Mouse (Mus musculus): ENCODE measurements around the gene Grm5. TPM values are rescaled to one million over a fixed set of nuclear protein-coding genes. Genes with fewer than 3 reads are reported as not detected.

Grm5 gene
- total and polyA plus RNA-seq, 2 experiments from 2014 or later = not detected

GRCm38 (mm10) chr7:87846082-87846481 lies 262.1 kb downstream of the Grm5 start:
- H3K27ac ChIP-seq (ENCODE audit: low read depth) = no peak overlapping the region

GRCm38 (mm10) chr7:87925956-87926355 lies 342.0 kb downstream of the Grm5 start:
- Histone ChIP-seq H3K9ac (replicated peaks; ENCODE audit: low read depth, low read length) (no peak overlapping the region), H3K4me2 (ENCODE audit: low read depth, low read length) (no peak overlapping the region), H3K27me3 (ENCODE audit: control insufficient read depth, insufficient read depth, low read length) (no peaks in the 10 kb centered on the region), H3K27ac (ENCODE audit: low read depth) (no peak overlapping the region), H3K9me3 (replicated peaks; ENCODE audit: control insufficient read depth, low read length) (no peaks in the 10 kb centered on the region), H3K4me3 (ENCODE audit: low read depth, low read length) (no peak overlapping the region), H3K4me1 (ENCODE audit: control insufficient read depth, insufficient read depth) (no peaks in the 10 kb centered on the region), H3K36me3 (replicated peaks; ENCODE audit: control insufficient read depth, insufficient read depth, low read length) (no peaks in the 10 kb centered on the region)
- ATAC-seq (ENCODE audit: insufficient read depth, low read depth) (no peak), DNase-seq (ENCODE audit: low spot score) (no peak)
- WGBS = 51% methylated on average over 5 of the region's 5 CpGs
- TF ChIP-seq EP300 (IDR thresholded peaks at IDR 0.05; ENCODE audit: low read depth) = no peak
- TF ChIP-seq CTCF (IDR thresholded peaks at IDR 0.05; ENCODE audit: low read depth) = no peak

More at GRCm38 (mm10) chr7:87846082-87846481, 262.1 kb downstream of the Grm5 start:
- Histone ChIP-seq H3K4me1 (ENCODE audit: control insufficient read depth, insufficient read depth) (no peaks in the 10 kb centered on the region), H3K36me3 (replicated peaks; ENCODE audit: control insufficient read depth, insufficient read depth, low read length) (no peaks in the 10 kb centered on the region), H3K4me3 (ENCODE audit: low read depth, low read length) (no peak overlapping the region), H3K9me3 (replicated peaks; ENCODE audit: control insufficient read depth, low read length) (no peaks in the 10 kb centered on the region), H3K9ac (replicated peaks; ENCODE audit: low read depth, low read length) (no peak overlapping the region), H3K4me2 (ENCODE audit: low read depth, low read length) (no peak overlapping the region), H3K27me3 (ENCODE audit: control insufficient read depth, insufficient read depth, low read length) (no peaks in the 10 kb centered on the region)
- no peak for TF ChIP-seq CTCF (IDR thresholded peaks at IDR 0.05; ENCODE audit: low read depth)
- TF ChIP-seq EP300 (IDR thresholded peaks at IDR 0.05; ENCODE audit: low read depth) = no peak
- no peak for DNase-seq (ENCODE audit: low spot score)
- no peak for ATAC-seq (ENCODE audit: insufficient read depth, low read depth)

GRCm38 (mm10) chr7:87937415-87937814 lies 353.4 kb downstream of the Grm5 start:
- H3K4me3 ChIP-seq (ENCODE audit: low read depth, low read length) = no peak overlapping the region
- no peak overlapping the region for H3K27ac ChIP-seq (ENCODE audit: low read depth)
- H3K9ac ChIP-seq (replicated peaks; ENCODE audit: low read depth, low read length) = no peak overlapping the region
- H3K36me3 ChIP-seq (replicated peaks; ENCODE audit: control insufficient read depth, insufficient read depth, low read length) = no peaks in the 10 kb centered on the region
- TF ChIP-seq EP300 (IDR thresholded peaks at IDR 0.05; ENCODE audit: low read depth) (no peak), CTCF (IDR thresholded peaks at IDR 0.05; ENCODE audit: low read depth) (no peak)
- no peak overlapping the region for H3K4me2 ChIP-seq (ENCODE audit: low read depth, low read length)
- H3K9me3 ChIP-seq (replicated peaks; ENCODE audit: control insufficient read depth, low read length) = no peaks in the 10 kb centered on the region
- WGBS = 68% methylated on average over 1 of the region's 1 CpGs
- no peaks in the 10 kb centered on the region for H3K4me1 ChIP-seq (ENCODE audit: control insufficient read depth, insufficient read depth)
- no peak for DNase-seq (ENCODE audit: low spot score)
- ATAC-seq (ENCODE audit: insufficient read depth, low read depth) = no peak
- H3K27me3 ChIP-seq (ENCODE audit: control insufficient read depth, insufficient read depth, low read length) = no peaks in the 10 kb centered on the region

- no peak overlapping the region for H3K4me3 ChIP-seq (ENCODE audit: low read depth, low read length)
- no peaks in the 10 kb centered on the region for H3K9me3 ChIP-seq (replicated peaks; ENCODE audit: control insufficient read depth, low read length)
- no peak for TF ChIP-seq EP300 (IDR thresholded peaks at IDR 0.05; ENCODE audit: low read depth)
- TF ChIP-seq CTCF (IDR thresholded peaks at IDR 0.05; ENCODE audit: low read depth) = no peak
- H3K4me1 ChIP-seq (ENCODE audit: control insufficient read depth, insufficient read depth) = no peaks in the 10 kb centered on the region
- DNase-seq (ENCODE audit: low spot score) = no peak
- H3K4me2 ChIP-seq (ENCODE audit: low read depth, low read length) = no peak overlapping the region
- no peak overlapping the region for H3K27ac ChIP-seq (ENCODE audit: low read depth)
- WGBS = 23% methylated on average over 5 of the region's 5 CpGs
- no peak for ATAC-seq (ENCODE audit: insufficient read depth, low read depth)
- no peaks in the 10 kb centered on the region for H3K36me3 ChIP-seq (replicated peaks; ENCODE audit: control insufficient read depth, insufficient read depth, low read length)
- H3K27me3 ChIP-seq (ENCODE audit: control insufficient read depth, insufficient read depth, low read length) = no peaks in the 10 kb centered on the region
- H3K9ac ChIP-seq (replicated peaks; ENCODE audit: low read depth, low read length) = no peak overlapping the region
Observed at GRCm38 (mm10) chr7:87938265-87938664, 354.3 kb downstream of the Grm5 start.

- ATAC-seq (ENCODE audit: insufficient read depth, low read depth) = no peak
- Histone ChIP-seq H3K9me3 (replicated peaks; ENCODE audit: control insufficient read depth, low read length) (no peaks in the 10 kb centered on the region), H3K4me1 (ENCODE audit: control insufficient read depth, insufficient read depth) (no peaks in the 10 kb centered on the region), H3K27me3 (ENCODE audit: control insufficient read depth, insufficient read depth, low read length) (no peaks in the 10 kb centered on the region), H3K4me2 (ENCODE audit: low read depth, low read length) (no peak overlapping the region), H3K4me3 (ENCODE audit: low read depth, low read length) (no peak overlapping the region), H3K27ac (ENCODE audit: low read depth) (no peak overlapping the region), H3K9ac (replicated peaks; ENCODE audit: low read depth, low read length) (no peak overlapping the region), H3K36me3 (replicated peaks; ENCODE audit: control insufficient read depth, insufficient read depth, low read length) (no peaks in the 10 kb centered on the region)
- WGBS = 69% methylated on average over 1 of the region's 1 CpGs
- TF ChIP-seq CTCF (IDR thresholded peaks at IDR 0.05; ENCODE audit: low read depth) = no peak
- TF ChIP-seq EP300 (IDR thresholded peaks at IDR 0.05; ENCODE audit: low read depth) = no peak
- DNase-seq (ENCODE audit: low spot score) = no peak
Observed at GRCm38 (mm10) chr7:87950205-87950604, 366.2 kb downstream of the Grm5 start.

- H3K4me1 ChIP-seq (ENCODE audit: control insufficient read depth, insufficient read depth) = no peaks in the 10 kb centered on the region
- no peaks in the 10 kb centered on the region for H3K36me3 ChIP-seq (replicated peaks; ENCODE audit: control insufficient read depth, insufficient read depth, low read length)
- TF ChIP-seq EP300 (IDR thresholded peaks at IDR 0.05; ENCODE audit: low read depth) = no peak
- TF ChIP-seq CTCF (IDR thresholded peaks at IDR 0.05; ENCODE audit: low read depth) = no peak
- no peak overlapping the region for H3K4me2 ChIP-seq (ENCODE audit: low read depth, low read length)
- no peak overlapping the region for H3K4me3 ChIP-seq (ENCODE audit: low read depth, low read length)
- no peaks in the 10 kb centered on the region for H3K27me3 ChIP-seq (ENCODE audit: control insufficient read depth, insufficient read depth, low read length)
- 10% methylated on average over 1 of the region's 1 CpGs for WGBS
- ATAC-seq (ENCODE audit: insufficient read depth, low read depth) (no peak), DNase-seq (ENCODE audit: low spot score) (no peak)
- no peak overlapping the region for H3K9ac ChIP-seq (replicated peaks; ENCODE audit: low read depth, low read length)
- no peaks in the 10 kb centered on the region for H3K9me3 ChIP-seq (replicated peaks; ENCODE audit: control insufficient read depth, low read length)
- no peak overlapping the region for H3K27ac ChIP-seq (ENCODE audit: low read depth)
Observed at GRCm38 (mm10) chr7:87973216-87973615, 389.2 kb downstream of the Grm5 start.
